Mouse (Mus musculus) bone marrow macrophage, adult 2 months (primary cell): Measurements from ENCODE around the gene Ctse.

ENCODE experiments used
- CTCF ChIP-seq: IDR thresholded peaks from 2 replicates; pipeline ENCODE4 v1.5.1; 2012; ENCODE audit warnings: low read depth, mild to moderate bottlenecking, low read length, moderate library complexity
- POLR2A ChIP-seq: IDR thresholded peaks from 2 replicates; pipeline ENCODE4 v1.6.1; 2012; ENCODE audit warnings: mild to moderate bottlenecking, low read depth, low read length, borderline replicate concordance

GRCm38 (mm10) chr1:131700447-131700846, 62.3 kb downstream of the Ctse start:
- TF ChIP-seq CTCF = no peak
- TF ChIP-seq POLR2A = no peak
